Mouse (Mus musculus) C2C12 (cell line): Measurements from ENCODE around the gene Abca8b. TPM values are rescaled to one million over a fixed set of nuclear protein-coding genes. Genes with fewer than 3 reads are reported as not detected.
A peak's percentile ranks its signal among the peaks of the same experiment; 100 is the strongest.

Source experiments
- H3K27me3 ChIP-seq: one replicate; pipeline ENCODE4 v1.6.1; 2011; ENCODE audit not compliant: control insufficient read depth, insufficient read depth, insufficient read length
- H3K36me3 ChIP-seq: one replicate; pipeline ENCODE4 v1.6.1; 2011; ENCODE audit not compliant: control insufficient read depth, insufficient read depth
- H3K4me3 ChIP-seq: one replicate; pipeline ENCODE4 v1.5.1; 2011; ENCODE audit warnings: mild to moderate bottlenecking, control low read depth; ENCODE audit not compliant: poor library complexity, insufficient read depth, severe bottlenecking
- H3K79me2 ChIP-seq: one replicate; pipeline ENCODE4 v1.6.1; 2011; ENCODE audit not compliant: control insufficient read depth, insufficient read depth
- H3K79me3 ChIP-seq: one replicate; pipeline ENCODE4 v1.6.1; 2011; ENCODE audit warnings: low read depth, control low read depth
- H3ac ChIP-seq: one replicate; pipeline ENCODE3; 2011; ENCODE audit warnings: low read depth; ENCODE audit not compliant: control insufficient read depth, insufficient read length
- CEBPB ChIP-seq: IDR thresholded peaks from one replicate; pipeline ENCODE4 v1.6.1; 2011; ENCODE audit warnings: low read depth, mild to moderate bottlenecking, control low read depth, moderate library complexity
- CTCF ChIP-seq: IDR thresholded peaks from one replicate; pipeline ENCODE4 v1.5.1; 2011; ENCODE audit not compliant: control insufficient read depth, insufficient read depth, insufficient read length
- FOSL1 ChIP-seq: IDR thresholded peaks from one replicate; pipeline ENCODE4 v1.8.0; 2011; ENCODE audit warnings: mild to moderate bottlenecking, low read length; ENCODE audit not compliant: poor library complexity, insufficient read depth, severe bottlenecking
- MAX ChIP-seq: IDR thresholded peaks from one replicate; pipeline ENCODE4 v1.6.1; 2011; ENCODE audit warnings: mild to moderate bottlenecking, control low read depth
- MYOD1 ChIP-seq: IDR thresholded peaks from one replicate; pipeline ENCODE4 v1.6.1; 2011; ENCODE audit warnings: low read depth; ENCODE audit not compliant: control insufficient read depth, insufficient read length
- MYOG ChIP-seq: IDR thresholded peaks from one replicate; pipeline ENCODE4 v1.6.1; 2011; ENCODE audit not compliant: control insufficient read depth, insufficient read length; ENCODE audit errors: extremely low read depth
- USF1 ChIP-seq: IDR thresholded peaks from one replicate; pipeline ENCODE4 v1.6.1; 2011; ENCODE audit warnings: low read depth, mild to moderate bottlenecking, control low read depth, moderate library complexity
- polyA plus RNA-seq: library from polyadenylated mRNA; unstranded; fragments of >200 nt; fragmentation: generic; extraction: Trizol; gene quantifications from one replicate; pipeline ENCODE4 v1.2.1, GENCODE M21; 2012; ENCODE audit warnings: missing spikeins

Gene Abca8b
- polyA plus RNA-seq, 1 experiment = 0.09 TPM

DNA sequence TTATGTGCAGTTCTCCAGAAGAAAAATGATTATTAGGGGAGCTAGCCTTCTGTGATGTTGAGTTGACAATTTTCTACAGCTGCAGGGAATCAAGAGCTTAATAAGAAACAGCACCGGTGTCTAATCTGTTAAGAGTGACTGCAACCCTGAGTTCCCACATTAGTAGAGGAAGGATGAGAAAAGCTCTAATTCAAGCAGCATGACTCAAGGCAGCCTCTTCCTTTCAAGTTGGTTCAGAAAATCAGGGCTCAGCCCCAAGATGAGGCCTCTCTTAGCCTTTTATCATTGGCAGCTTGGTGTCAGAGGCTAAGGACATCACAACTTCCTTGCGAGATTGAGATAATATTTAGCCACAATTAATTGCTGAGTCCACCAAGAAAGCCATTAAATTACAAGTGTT is 85.8 kb downstream of the Abca8b start:
- Histone ChIP-seq H3K36me3 (no peaks in the 10 kb centered on the region), H3K27me3 (no peaks in the 10 kb centered on the region), H3K79me3 (no peaks in the 10 kb centered on the region), H3K79me2 (no peaks in the 10 kb centered on the region), H3K4me3 (no peak overlapping the region), H3ac (no peak overlapping the region)
- TF ChIP-seq MAX (no peak), USF1 (no peak), MYOG (no peak), MYOD1 (no peak), CEBPB (no peak), FOSL1 (no peak), CTCF (no peak)

DNA sequence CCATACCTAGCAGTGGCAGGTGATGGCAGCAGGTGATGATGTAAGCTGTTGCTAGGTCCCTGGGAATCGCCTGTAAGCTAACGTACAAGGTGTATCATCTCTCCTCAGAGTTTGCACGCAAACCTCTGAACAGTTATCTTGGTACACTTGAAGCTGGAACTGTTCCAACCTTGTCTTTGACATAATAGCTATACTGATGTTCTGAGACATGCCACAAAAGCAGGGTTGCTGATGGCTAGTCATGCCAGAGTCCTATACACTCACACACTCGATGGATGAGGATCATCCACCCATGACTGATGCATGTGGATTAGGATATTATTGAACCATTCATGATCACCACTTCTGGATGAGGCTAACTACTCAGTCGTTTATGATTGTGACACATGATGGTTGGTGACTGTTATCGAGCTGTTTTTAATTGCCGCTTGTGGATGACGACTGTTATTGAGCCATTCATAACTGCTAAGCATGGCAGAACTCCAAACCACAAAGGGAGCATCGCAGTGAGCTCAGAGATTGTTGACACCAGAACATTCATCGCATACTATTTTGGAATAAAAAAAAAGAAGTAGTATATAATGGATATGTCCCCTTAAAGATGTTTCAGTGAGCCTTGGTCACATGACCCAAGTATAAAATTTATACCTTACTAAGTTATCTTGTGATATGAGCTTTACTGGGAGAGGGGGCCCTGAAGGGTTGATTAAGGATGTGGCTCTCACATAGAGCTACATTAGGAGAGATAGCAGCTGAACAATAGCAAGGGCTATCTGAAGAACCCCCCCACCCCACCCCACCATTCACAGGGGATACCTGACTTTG is 87.2 kb downstream of the Abca8b start:
- no peak overlapping the region for H3K4me3 ChIP-seq
- no peaks in the 10 kb centered on the region for H3K27me3 ChIP-seq
- no peaks in the 10 kb centered on the region for H3K36me3 ChIP-seq
- H3K79me2 ChIP-seq = no peaks in the 10 kb centered on the region
- H3ac ChIP-seq = no peak overlapping the region
- no peaks in the 10 kb centered on the region for H3K79me3 ChIP-seq
- TF ChIP-seq FOSL1 = no peak
- TF ChIP-seq USF1 = peak; percentile 69
- peak; percentile 17 for TF ChIP-seq CEBPB
- TF ChIP-seq MYOD1 = no peak

DNA sequence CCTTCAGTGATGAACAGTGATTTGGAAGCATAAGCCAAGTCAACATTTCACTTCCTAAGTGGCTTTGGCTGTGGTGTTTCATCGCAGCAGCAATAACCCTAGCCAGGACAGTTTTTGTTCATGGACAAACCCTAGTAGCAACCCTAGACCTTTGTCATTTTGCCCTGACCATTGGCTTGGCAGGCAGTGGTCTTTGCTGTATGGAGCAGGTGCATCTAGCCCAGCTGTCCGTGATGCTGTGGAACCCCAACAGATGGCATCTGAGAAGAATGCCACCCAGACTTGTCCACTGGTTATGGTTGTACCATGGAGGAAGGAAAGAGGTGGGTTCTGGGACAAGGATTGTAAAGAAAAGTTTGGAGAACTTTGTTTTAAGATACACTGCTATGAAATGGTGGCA is 88.1 kb downstream of the Abca8b start:
- no peaks in the 10 kb centered on the region for H3K79me2 ChIP-seq
- no peaks in the 10 kb centered on the region for H3K79me3 ChIP-seq
- H3K4me3 ChIP-seq = no peak overlapping the region
- no peaks in the 10 kb centered on the region for H3K27me3 ChIP-seq
- H3K36me3 ChIP-seq = no peaks in the 10 kb centered on the region
- TF ChIP-seq MAX (no peak), FOSL1 (no peak), MYOG (no peak), CTCF (no peak), CEBPB (no peak), MYOD1 (no peak), USF1 (no peak)
- no peak overlapping the region for H3ac ChIP-seq

DNA sequence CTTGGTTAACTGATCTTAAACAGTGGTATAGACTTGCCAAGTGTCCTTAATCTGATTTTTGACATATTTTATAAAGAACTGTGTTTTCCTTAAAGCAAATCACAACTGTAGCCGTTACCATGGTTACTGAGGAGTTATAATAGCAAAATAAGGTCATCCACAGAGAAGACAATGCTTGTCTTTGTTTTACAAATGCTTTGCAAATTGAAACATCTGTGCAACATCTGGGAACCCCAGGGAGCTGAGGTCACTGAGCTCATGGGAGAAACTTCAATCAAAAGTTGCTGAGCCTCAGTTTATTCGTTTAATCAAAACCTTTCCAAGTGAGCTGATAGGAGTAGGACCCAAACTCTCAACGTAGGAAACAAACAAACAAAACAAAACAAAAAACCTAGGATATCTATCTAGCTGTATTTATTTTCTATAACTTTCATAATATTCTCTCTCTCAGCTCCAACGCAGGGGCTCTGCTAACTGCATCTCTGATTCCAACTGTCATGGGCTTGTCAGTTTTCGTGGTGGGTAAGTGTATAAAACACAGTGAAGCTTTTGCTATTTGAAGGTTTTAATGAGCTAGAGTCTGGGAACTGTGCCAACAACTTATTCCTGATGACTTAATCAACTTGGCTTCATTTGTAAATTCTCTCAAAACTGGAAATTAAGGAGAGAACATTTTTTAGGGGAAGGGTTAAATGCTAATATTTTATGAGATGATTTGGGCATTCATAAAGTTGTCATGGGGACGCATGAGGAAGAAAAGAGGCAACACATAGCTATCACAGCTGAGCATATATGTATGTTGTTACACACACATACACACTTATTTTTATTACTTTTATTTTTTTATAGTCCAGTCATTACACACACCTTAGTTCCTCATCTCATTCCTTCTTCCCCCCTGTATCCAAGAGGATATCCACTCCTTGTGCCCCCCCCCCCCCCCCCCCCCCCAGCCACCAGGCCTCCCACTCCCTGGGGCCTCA is 92.7 kb downstream of the Abca8b start:
- no peak overlapping the region for H3K4me3 ChIP-seq
- H3K79me2 ChIP-seq = no peaks in the 10 kb centered on the region
- H3K79me3 ChIP-seq = no peaks in the 10 kb centered on the region
- TF ChIP-seq FOSL1 (no peak), MYOD1 (no peak), MYOG (no peak), USF1 (no peak), CEBPB (no peak), MAX (no peak), CTCF (no peak)
- H3ac ChIP-seq = no peak overlapping the region
- no peaks in the 10 kb centered on the region for H3K36me3 ChIP-seq
- no peaks in the 10 kb centered on the region for H3K27me3 ChIP-seq

DNA sequence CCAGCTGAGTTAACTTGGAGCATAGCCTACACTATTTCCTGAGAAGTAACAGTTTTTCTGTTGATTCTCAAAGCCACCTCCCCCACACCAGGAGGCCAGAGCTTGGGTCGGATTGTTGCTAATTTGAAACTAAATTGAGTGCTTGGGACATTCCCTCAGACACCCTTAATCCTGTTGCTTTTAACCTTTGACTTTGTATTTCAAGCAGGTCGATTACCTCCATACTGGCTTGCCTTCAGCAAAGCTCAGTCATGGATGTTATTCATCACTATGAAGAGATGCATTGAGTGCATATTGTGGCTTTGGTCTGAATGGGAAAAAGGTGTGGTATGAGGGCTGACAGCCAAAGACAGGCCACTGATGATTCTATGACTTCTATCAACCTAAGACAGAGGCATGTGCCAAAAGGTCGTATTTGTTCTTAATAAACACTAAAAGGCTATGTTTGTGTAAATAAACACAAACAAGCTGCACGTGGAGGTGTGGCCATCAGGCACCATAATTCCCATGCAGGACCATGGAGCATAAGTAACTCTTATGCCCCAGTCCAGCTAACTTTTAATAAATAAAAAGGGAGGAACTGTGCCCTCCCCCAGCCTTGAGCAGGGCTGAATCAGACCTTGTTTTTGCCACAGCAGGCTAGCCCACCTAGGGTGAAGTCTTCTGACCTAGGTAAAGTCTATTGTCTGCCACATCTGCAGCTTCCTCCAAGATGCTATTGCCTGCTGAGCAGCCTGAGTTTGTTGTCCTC is 95.0 kb downstream of the Abca8b start:
- no peaks in the 10 kb centered on the region for H3K27me3 ChIP-seq
- H3K4me3 ChIP-seq = no peak overlapping the region
- TF ChIP-seq CTCF (no peak), MYOG (no peak), USF1 (no peak), MYOD1 (no peak), MAX (no peak), CEBPB (no peak), FOSL1 (no peak)
- H3K36me3 ChIP-seq = no peaks in the 10 kb centered on the region
- no peaks in the 10 kb centered on the region for H3K79me2 ChIP-seq
- no peak overlapping the region for H3ac ChIP-seq
- H3K79me3 ChIP-seq = no peaks in the 10 kb centered on the region
